Mouse (Mus musculus) lung, postnatal 10 days (tissue): ENCODE measurements around the gene Olfr1231.

Source experiments
- DNase-seq: peaks from one replicate; pipeline ENCODE4 v3.0.0; 2021

Olfr1231 gene

GRCm38 (mm10) chr2:89306974-89307373 lies at the start of gene Olfr1231:
Olfr1231 (minus strand) TSS chr2:89307074.
- no peak for DNase-seq

GRCm38 (mm10) chr2:89342298-89342697 lies 35.4 kb upstream of the Olfr1231 start, which contains the start of gene Olfr1233:
Olfr1233 (minus strand) TSS chr2:89342398.
- DNase-seq = no peak

GRCm38 (mm10) chr2:89329575-89329974 lies 22.7 kb upstream of the Olfr1231 start, which contains the start of gene Olfr1232:
Olfr1232 (minus strand) TSS chr2:89329675.
- DNase-seq = no peak

GRCm38 (mm10) chr2:89297168-89297567 lies 9.7 kb downstream of the Olfr1231 start, which contains the start of gene Olfr1230:
Olfr1230 (minus strand) TSS chr2:89297268.
- DNase-seq = no peak

GRCm38 (mm10) chr2:89287914-89288313 lies 19.0 kb downstream of the Olfr1231 start, which contains the start of gene Olfr1229:
Olfr1229 (minus strand) TSS chr2:89288014.
- no peak for DNase-seq

- DNase-seq = no peak
Measured at GRCm38 (mm10) chr2:89253962-89254361, 52.9 kb downstream of the Olfr1231 start, which contains the start of gene Olfr1228. Olfr1228 (minus strand) TSS chr2:89254062.
